Mouse (Mus musculus): Measurements from ENCODE around the gene Lias.

Gene Lias

DNA sequence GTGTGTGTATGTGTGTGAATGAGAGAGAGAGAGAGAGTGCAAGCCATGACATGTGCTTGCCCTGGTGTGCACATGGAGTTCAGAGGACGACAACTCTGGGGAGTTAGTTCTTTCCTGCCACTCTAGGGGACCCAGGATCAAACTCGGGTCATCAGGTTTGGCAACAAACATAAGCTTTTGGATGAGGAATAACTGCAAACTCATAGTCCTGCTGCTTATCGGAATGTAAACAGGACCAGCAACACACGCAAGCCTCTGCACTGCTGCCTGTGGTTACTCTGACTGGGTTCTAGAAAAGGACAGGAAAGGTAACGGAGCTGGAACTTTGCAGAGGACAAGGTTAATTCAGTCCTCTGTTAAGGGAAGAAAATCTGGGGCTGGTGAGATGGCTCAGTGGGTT, 34.0 kb downstream of the Lias start:
- DNase-seq (ENCODE audit: extremely low spot score, low spot score): no peak

DNA sequence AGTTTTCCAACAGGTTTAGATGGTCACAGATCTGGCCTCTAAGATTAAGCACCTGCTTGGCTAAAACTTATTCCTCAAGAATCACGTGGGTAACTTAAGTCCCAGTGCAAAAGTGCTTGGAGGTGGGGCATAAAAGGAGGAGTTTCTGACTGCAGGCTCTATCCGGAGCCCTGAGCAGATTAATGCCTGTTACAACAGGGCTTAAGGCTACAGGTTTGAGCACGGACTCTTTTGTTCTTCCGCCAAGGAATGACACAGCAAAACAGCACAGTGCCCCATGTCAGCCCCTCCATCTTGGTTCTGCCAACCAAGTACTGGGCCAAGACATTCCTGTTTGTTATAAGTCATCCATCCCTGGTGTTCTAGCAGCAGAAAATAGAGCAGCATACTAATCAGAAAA, 37.0 kb downstream of the Lias start:
- no peak for DNase-seq (ENCODE audit: extremely low spot score, low spot score)

DNA sequence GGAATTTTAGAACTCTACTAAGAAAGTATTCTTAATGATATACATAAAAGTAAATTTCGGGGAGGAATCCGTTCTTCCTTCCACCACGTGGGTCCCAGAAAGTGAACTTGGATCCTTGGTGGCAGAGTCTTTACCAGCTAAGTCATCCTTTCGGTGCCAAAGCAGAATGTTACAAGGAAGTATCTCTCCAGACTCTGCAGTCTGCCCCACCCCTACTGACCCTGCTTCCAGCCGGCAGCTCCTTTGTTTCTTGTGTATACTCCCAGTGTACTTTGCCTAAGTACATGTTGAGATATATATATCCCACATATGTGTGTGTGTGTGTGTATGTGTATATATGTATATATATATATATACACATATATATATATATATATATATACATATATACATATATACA, 38.1 kb downstream of the Lias start:
- DNase-seq (ENCODE audit: extremely low spot score, low spot score): no peak

DNA sequence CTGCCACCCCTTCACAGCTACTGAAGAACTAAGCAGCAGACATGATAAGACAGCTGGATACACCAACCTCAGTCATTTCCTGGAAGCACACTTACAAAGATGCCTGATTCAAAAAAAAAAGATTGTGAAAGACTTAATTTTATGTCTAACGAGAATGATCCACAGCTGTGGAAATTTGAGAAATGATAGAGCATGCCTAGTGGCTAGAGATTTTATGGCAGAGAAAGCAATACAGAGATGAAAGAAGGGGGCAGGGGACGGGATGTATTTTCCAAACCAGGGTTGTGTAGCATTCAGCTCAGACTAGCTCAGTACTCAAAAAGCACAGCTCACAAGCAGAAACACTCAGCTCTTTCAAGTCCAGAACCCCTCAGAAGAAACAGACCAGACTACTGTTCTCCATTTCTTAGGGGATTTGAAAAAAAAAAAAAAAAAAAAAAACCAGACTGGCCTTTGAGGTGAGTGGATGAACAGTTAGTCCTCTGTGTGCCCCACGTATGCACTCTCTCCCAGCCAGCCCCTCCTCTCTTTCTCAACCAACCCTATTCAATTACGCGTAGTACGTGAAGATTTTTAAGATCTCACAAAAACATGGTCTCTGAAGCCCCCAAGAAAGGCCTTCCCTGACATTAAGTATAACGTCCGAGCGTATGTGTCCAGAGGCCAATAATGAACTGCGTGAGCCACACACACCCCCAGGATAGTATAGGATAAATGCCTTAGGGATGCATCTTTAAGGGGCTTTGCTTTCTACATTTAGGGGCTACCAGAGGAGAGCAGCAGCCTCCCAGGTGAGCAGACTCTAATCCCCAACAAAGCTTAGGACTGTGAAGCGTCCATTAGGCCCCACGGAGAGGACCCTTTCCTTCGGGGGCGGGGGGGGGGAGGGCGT, 43.4 kb downstream of the Lias start:
- DNase-seq (ENCODE audit: extremely low spot score, low spot score): no peak

DNA sequence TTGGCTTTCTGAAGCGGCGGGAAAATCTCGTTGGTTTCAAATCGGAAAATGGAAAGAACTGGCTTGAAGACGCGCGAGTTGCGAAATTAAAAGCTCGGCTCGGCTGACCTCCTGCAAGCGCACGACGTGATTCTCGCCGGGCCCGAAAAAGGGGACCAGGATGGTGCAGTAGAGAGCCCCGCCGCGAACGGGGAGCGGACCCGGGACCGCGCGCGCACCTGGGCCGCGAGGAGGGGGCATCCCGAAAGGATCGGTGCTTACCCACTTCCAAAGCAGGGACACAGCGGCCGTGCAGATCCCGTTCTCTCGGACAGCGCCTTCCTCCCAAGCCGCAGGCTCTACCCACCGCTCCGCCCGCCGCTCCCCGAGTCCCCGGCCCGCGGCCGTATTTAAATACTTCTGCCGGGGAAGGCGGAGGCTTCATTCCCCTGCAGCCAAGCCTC, 44.1 kb downstream of the Lias start:
- DNase-seq (ENCODE audit: extremely low spot score, low spot score): no peak

DNA sequence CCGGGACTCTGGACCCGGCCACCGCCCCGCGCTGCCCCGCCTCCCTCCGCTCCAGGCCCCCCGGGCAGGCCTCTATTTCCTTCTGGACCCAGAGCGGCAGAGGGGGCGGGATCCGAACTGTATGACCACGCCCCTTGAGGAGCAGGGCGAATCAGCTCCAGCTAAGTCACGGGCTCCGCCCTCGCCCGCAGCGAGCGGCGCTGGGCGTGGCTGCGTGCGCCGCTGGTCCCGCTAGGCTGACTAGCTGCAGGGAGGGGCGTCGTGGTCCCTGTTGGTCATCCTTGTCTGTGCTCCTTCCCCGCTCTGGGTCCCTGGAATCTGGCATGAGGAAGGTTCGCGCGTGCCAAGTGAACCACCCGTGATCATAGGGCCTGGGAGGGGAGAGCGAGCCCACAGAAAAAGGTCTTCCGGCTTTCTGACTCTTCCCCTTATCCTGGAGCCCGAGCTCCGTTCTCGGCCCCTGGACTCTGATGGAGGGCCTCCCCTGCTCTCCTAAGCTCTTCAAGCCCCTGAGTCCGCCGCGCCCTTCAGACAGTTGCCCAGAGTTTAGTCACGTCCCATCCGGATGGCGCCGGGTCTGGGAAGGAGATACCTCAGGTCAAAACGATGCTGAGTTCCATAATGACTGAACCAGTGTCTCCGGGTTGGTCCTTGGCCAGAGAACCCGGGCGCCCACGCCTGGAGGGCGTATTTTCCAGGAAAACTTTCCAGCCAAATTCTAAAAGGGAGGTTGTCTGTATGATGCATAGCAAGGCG, 44.7 kb downstream of the Lias start, which contains the start of gene Ugdh:
TSS of gene Ugdh (minus strand) at position 144 of the 756 bp plus-strand sequence.
- DNase-seq (ENCODE audit: extremely low spot score, low spot score): peak; percentile 94

DNA sequence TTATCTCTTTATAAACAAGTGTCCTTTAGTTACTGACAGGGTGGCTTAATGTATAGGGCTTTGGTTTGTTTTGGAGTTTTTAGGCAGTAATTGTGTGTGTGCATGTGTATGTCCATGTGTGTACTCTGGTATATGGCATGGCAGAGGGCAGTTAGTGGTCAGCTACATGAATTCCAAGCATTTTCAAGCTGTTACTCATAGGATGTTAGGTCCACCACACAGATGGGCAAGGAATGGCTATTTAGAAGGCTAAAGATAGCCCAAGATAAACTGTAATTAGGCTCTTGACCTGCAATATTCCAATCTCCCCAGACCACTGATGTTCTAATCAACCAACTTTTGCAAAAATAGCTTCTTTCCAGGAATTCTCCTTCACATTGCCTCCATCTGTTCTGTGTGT, 46.7 kb downstream of the Lias start:
- no peak for DNase-seq (ENCODE audit: extremely low spot score, low spot score)

DNA sequence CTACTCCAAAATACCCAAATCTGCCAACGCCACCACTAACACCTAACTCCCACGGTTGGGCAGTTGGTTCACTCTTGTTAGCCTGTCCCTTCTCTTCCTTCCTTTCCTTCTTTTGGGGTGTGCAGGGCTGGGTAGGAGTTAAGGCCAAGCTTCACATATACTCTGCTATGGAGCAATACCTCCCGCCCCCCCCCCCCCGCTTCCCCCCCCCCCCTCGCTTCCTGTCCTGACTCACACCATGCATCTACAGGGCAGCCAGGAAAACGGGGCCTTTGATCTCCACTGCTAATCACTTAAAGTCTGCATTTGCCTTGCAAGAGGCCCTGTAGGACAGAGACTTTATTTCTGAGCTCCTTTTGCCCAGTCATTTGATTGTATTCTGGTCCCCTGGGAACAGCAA, 53.7 kb downstream of the Lias start:
- DNase-seq (ENCODE audit: extremely low spot score, low spot score): no peak

DNA sequence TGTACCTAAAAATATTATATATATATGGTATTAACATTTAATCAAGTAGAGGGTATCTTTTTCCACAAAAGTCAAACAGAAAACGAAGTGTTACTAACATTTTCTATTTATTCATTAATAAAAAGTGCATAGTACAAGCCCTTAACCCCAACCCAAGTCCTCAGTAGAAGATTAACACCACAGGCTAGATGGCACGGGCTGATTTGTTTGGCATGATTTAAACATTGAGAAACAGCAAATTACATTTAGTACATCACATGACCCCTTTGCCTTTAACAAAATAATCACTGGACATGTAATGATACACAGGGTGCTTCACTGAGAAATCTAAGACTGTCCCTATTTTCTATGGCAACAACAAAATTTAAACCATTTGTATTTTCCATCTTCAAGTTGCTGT, 55.5 kb downstream of the Lias start:
- DNase-seq (ENCODE audit: extremely low spot score, low spot score): no peak

DNA sequence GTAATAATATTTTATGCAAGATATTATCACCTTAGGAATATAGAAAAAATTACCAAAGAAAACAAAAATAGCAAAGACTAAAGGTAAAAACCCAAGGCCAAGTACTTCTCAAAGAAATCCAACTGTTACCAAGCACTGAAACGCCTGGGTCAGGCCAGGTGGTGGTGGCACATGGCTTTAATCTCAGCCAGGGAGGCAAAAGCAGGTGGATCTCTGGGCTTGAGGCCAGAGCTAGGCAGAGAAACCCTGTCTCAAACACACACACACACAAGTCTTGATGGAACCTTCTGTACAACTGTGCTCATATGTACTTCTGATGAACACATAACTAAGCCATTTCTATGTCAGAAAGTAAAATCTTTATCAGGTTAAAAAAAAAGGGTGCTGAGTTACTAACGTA, 56.5 kb downstream of the Lias start:
- no peak for DNase-seq (ENCODE audit: extremely low spot score, low spot score)

DNA sequence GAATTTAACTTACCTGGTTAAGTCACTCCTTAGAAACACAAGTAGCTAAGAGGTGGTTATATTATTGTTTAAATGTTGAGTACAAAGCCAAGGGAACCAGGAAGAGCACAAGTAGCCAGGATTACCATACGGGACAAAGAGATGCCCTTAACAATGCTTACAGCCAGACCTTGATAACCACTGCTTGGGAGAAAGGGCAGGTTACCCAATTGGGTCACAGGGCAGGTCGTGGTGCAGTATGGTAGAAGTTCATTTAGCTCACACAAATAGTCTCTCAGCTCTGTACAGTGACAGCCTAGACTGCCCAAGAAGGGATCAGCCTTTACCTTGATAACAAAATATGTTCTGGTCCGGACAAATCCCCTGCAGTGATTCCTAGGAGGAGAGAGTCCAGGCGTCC, 57.6 kb downstream of the Lias start:
- no peak for DNase-seq (ENCODE audit: extremely low spot score, low spot score)

DNA sequence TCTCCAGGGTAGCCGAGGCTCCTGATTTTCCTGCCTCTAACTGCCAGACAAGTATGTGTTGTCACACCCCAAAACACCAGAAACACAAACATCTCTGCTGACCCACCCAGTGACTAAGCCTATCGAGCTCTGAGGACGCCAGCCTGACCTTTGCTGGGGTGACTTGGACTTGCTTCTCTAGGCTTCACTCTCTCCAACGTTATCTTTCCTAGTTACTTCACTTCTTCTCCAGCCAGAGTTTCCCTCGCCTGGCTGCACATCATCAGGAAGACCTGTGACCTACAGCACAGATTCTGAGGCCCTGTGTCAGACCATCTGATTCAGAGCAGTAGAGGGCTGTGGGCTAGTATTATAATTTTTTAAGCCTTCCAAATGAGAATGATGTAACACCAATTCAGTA, 63.5 kb downstream of the Lias start:
- DNase-seq (ENCODE audit: extremely low spot score, low spot score): no peak

DNA sequence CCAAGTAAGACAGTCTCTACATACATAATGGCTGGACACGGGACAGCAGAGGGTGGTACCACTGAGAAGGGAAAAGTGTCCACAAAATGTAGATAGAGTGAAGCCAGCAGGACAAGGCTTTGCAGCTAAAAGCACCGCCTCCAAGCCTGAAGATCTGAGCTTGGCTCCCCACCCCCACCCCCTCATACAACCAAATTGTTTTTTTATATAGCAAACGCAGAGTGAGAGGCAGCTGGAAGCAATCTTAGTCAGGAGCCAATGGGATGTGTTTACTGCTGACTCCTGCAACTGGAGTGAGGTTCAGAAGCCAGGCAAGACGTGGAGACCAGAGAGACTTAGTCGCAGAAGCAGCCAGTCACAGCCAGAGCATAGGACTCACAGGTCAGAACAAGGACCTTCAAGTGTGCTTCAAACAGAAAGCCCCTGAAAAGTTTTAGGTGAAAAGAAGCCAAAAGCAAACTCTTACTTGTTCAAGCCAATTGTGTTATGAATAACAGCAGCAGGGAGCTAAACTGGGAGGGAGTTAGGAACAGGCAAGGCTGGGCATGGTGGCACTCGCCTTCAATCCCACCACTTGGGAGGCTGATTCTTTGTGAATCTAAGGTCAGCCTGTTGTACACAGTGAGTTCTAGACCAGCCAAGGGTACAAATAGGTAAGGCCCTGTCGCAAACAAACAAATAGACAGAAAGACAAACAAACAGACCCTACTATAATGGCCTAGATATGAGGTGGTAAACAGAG, 66.0 kb downstream of the Lias start:
- DNase-seq (ENCODE audit: extremely low spot score, low spot score): no peak

DNA sequence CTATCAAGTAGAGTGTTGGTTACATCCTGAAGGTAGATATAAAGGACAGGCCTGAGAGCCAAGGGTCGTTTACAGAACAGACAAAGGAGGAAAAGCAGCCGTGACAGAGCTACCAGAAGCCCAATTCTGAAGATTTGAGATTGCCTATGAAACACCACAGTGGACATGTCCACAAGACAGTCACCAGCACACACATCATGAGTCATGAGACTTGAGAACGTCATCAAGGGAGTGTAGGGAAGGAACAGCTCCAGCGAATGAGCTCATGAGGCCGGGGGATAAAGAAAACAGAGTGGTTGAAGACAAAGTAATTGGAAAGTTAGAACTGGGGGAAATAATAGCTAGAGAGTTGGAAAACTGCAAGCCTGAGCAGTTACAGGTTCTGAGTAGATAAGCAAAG, 66.5 kb downstream of the Lias start:
- no peak for DNase-seq (ENCODE audit: extremely low spot score, low spot score)

DNA sequence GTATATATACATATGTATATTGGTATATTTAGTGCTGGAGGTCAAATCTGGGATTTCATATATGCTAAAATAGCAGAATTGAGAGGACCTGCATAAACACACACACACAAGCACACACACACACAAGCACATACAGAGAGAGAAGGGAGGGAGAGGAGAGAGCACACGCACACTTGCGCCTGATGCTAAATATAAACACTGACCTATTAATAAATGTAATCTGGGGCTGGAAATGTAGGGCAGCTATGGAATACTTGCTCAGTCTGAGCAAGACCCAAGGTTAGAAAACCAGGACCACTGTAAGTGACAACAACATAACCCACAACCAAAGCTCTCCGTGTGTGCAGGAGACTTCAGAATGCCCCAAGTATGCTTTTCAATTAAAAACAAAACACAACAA, 68.2 kb downstream of the Lias start:
- no peak for DNase-seq (ENCODE audit: extremely low spot score, low spot score)
